Mouse (Mus musculus): ENCODE results near the gene Ccdc160. TPM values are rescaled to one million over a fixed set of nuclear protein-coding genes. Genes with fewer than 3 reads are reported as not detected.

Gene Ccdc160
- polyA plus RNA-seq, 1 experiment, result not detected

- no peaks in the 10 kb centered on the region for H3K9me3 ChIP-seq (ENCODE audit: control insufficient read depth, low read length)
- no peaks in the 10 kb centered on the region for H3K36me3 ChIP-seq (ENCODE audit: control insufficient read depth)
- H3K27me3 ChIP-seq (ENCODE audit: control insufficient read depth), result no peaks in the 10 kb centered on the region
- H3K4me3 ChIP-seq (replicated peaks), result no peak overlapping the region
- TF ChIP-seq TAL1 (IDR thresholded peaks at IDR 0.05; ENCODE audit: low read length) (no peak), GATA1 (IDR thresholded peaks at IDR 0.05; ENCODE audit: low read length) (no peak)
- H3K4me1 ChIP-seq (ENCODE audit: control insufficient read depth), result no peaks in the 10 kb centered on the region
Observed at GRCm38 (mm10) chrX:52798255-52798654, 7.3 kb downstream of the Ccdc160 start.

- TF ChIP-seq TAL1 (IDR thresholded peaks at IDR 0.05; ENCODE audit: low read length) (no peak), GATA1 (IDR thresholded peaks at IDR 0.05; ENCODE audit: low read length) (no peak)
- Histone ChIP-seq H3K4me1 (ENCODE audit: control insufficient read depth) (no peaks in the 10 kb centered on the region), H3K4me3 (replicated peaks) (no peak overlapping the region), H3K27me3 (ENCODE audit: control insufficient read depth) (no peaks in the 10 kb centered on the region), H3K36me3 (ENCODE audit: control insufficient read depth) (no peaks in the 10 kb centered on the region), H3K9me3 (ENCODE audit: control insufficient read depth, low read length) (no peaks in the 10 kb centered on the region)
Observed at GRCm38 (mm10) chrX:52799566-52799965, 8.6 kb downstream of the Ccdc160 start.

GRCm38 (mm10) chrX:52819338-52819737 lies 28.3 kb downstream of the Ccdc160 start:
- H3K36me3 ChIP-seq (ENCODE audit: control insufficient read depth), result no peaks in the 10 kb centered on the region
- no peaks in the 10 kb centered on the region for H3K4me1 ChIP-seq (ENCODE audit: control insufficient read depth)
- H3K27me3 ChIP-seq (ENCODE audit: control insufficient read depth), result no peaks in the 10 kb centered on the region
- TF ChIP-seq TAL1 (IDR thresholded peaks at IDR 0.05; ENCODE audit: low read length), result no peak
- TF ChIP-seq GATA1 (IDR thresholded peaks at IDR 0.05; ENCODE audit: low read length), result no peak
- no peaks in the 10 kb centered on the region for H3K9me3 ChIP-seq (ENCODE audit: control insufficient read depth, low read length)
- no peak overlapping the region for H3K4me3 ChIP-seq (replicated peaks)

Other genes with a start within 250 kb of the Ccdc160 start
- 0.07 and 0.08 TPM in 2 replicates for gene Gpc3, start 177.2 kb upstream of the Ccdc160 start, polyA plus RNA-seq (2012)
- 0.21 and 0.27 TPM in 2 replicates for gene Phf6, start 121.1 kb downstream of the Ccdc160 start, polyA plus RNA-seq (2012)
- gene Hprt, start 196.9 kb downstream of the Ccdc160 start, polyA plus RNA-seq (2012), result 0.57 and 0.59 TPM in 2 replicates

All from erythroblast, embryonic 14.5 days (primary cell).